Mouse (Mus musculus): Measurements from ENCODE around the gene Cand2. TPM values are rescaled to one million over a fixed set of nuclear protein-coding genes. Genes with fewer than 3 reads are reported as not detected.

Gene Cand2
- polyA plus RNA-seq, 1 experiment from 2014 or later, result 42.0 TPM

- Histone ChIP-seq H3K9ac (ENCODE audit: low read length) (peak within 1 kb of the TSS; percentile 76), H3K27me3 (ENCODE audit: control insufficient read depth, insufficient read depth, low read length) (no peaks in the 10 kb centered on the region), H3K4me1 (ENCODE audit: control insufficient read depth, insufficient read depth, low read length) (peaks cover 29% of the 10 kb centered on the region), H3K4me2 (ENCODE audit: low read depth, low read length) (peak within 1 kb of the TSS; percentile 77), H3K27ac (ENCODE audit: low read length) (peak within 1 kb of the TSS; percentile 89), H3K9me3 (replicated peaks; ENCODE audit: control insufficient read depth, low read length) (no peaks in the 10 kb centered on the region), H3K4me3 (ENCODE audit: low read length) (peak within 1 kb of the TSS; percentile 73), H3K36me3 (ENCODE audit: control insufficient read depth, insufficient read depth) (0 out of 2 replicates have a peak, but pooled peaks cover 2% of the 10 kb centered on the region)
- under 1% methylated on average over 51 of the region's 51 CpGs for WGBS
- peak; percentile 97 for ATAC-seq (replicated peaks; ENCODE audit: extremely low read depth, insufficient read depth, low FRiP score)
These were observed 78.9 kb downstream of the Cand2 start, which contains the start of the genes Mbd4 and Ift122 for GRCm38 (mm10) chr6:115853091-115853813. Gene Mbd4 (minus strand): TSS chr6:115853371. Gene Ift122 (plus strand): TSS chr6:115853470.

GRCm38 (mm10) chr6:115853985-115854384, 79.6 kb downstream of the Cand2 start:
- H3K4me1 ChIP-seq (ENCODE audit: control insufficient read depth, insufficient read depth, low read length), result peaks cover 27% of the 10 kb centered on the region
- no peaks in the 10 kb centered on the region for H3K9me3 ChIP-seq (replicated peaks; ENCODE audit: control insufficient read depth, low read length)
- no peak for ATAC-seq (replicated peaks; ENCODE audit: extremely low read depth, insufficient read depth, low FRiP score)
- peak overlapping the region; percentile 86 for H3K27ac ChIP-seq (ENCODE audit: low read length)
- no peaks in the 10 kb centered on the region for H3K27me3 ChIP-seq (ENCODE audit: control insufficient read depth, insufficient read depth, low read length)
- H3K4me2 ChIP-seq (ENCODE audit: low read depth, low read length), result peak overlapping the region; percentile 69
- H3K4me3 ChIP-seq (ENCODE audit: low read length), result peak overlapping the region; percentile 73
- H3K36me3 ChIP-seq (ENCODE audit: control insufficient read depth, insufficient read depth), result no peaks in the 10 kb centered on the region
- peak overlapping the region; percentile 70 for H3K9ac ChIP-seq (ENCODE audit: low read length)
- 42% methylated on average over 7 of the region's 7 CpGs for WGBS

- no peak overlapping the region for H3K9ac ChIP-seq (ENCODE audit: low read length)
- H3K27ac ChIP-seq (ENCODE audit: low read length), result no peak overlapping the region
- H3K27me3 ChIP-seq (ENCODE audit: control insufficient read depth, insufficient read depth, low read length), result no peaks in the 10 kb centered on the region
- peaks cover 30% of the 10 kb centered on the region for H3K4me1 ChIP-seq (ENCODE audit: control insufficient read depth, insufficient read depth, low read length)
- 64% methylated on average over 2 of the region's 2 CpGs for WGBS
- no peak for ATAC-seq (replicated peaks; ENCODE audit: extremely low read depth, insufficient read depth, low FRiP score)
- no peak overlapping the region for H3K4me2 ChIP-seq (ENCODE audit: low read depth, low read length)
- no peaks in the 10 kb centered on the region for H3K36me3 ChIP-seq (ENCODE audit: control insufficient read depth, insufficient read depth)
- no peak overlapping the region for H3K4me3 ChIP-seq (ENCODE audit: low read length)
- no peaks in the 10 kb centered on the region for H3K9me3 ChIP-seq (replicated peaks; ENCODE audit: control insufficient read depth, low read length)
These were observed 80.1 kb downstream of the Cand2 start for GRCm38 (mm10) chr6:115854432-115854831.

Small RNA genes lying within 50 kb of the gene (microRNA-seq; reads per million reads assigned to microRNA genes)
- gene Mir7660, result 0.98 reads per million

Other genes with a start within 250 kb of the Cand2 start
- 17.6 and 19.0 TPM in 2 replicates for gene Tsen2, start 229.9 kb upstream of the Cand2 start, polyA plus RNA-seq (2015; fragmentation: Nextera tagmentation; extraction: Ambion mirVana)
- 0.17 and 0.54 TPM in 2 replicates for gene Mkrn2os, start 182.0 kb upstream of the Cand2 start, polyA plus RNA-seq (2015; fragmentation: Nextera tagmentation; extraction: Ambion mirVana)
- 26.2 and 26.7 TPM in 2 replicates for gene Mkrn2, start 172.6 kb upstream of the Cand2 start, polyA plus RNA-seq (2015; fragmentation: Nextera tagmentation; extraction: Ambion mirVana)
- gene Raf1, start 97.9 kb upstream of the Cand2 start, polyA plus RNA-seq (2015; fragmentation: Nextera tagmentation; extraction: Ambion mirVana), result 103 and 104 TPM in 2 replicates
- gene Tmem40, start 12.1 kb upstream of the Cand2 start, polyA plus RNA-seq (2015; fragmentation: Nextera tagmentation; extraction: Ambion mirVana), result 1.1 and 1.3 TPM in 2 replicates
- gene Rpl32, start 34.2 kb downstream of the Cand2 start, polyA plus RNA-seq (2015; fragmentation: Nextera tagmentation; extraction: Ambion mirVana), result 1,011 and 1,085 TPM in 2 replicates
- 0.51 and 0.59 TPM in 2 replicates for gene Efcab12, start 63.9 kb downstream of the Cand2 start, polyA plus RNA-seq (2015; fragmentation: Nextera tagmentation; extraction: Ambion mirVana)
- gene Mbd4, start 78.8 kb downstream of the Cand2 start, polyA plus RNA-seq (2015; fragmentation: Nextera tagmentation; extraction: Ambion mirVana), result 10.2 and 12.5 TPM in 2 replicates
- 21.4 and 23.0 TPM in 2 replicates for gene Ift122, start 78.9 kb downstream of the Cand2 start, polyA plus RNA-seq (2015; fragmentation: Nextera tagmentation; extraction: Ambion mirVana)
- gene Rho, start 157.2 kb downstream of the Cand2 start, polyA plus RNA-seq (2015; fragmentation: Nextera tagmentation; extraction: Ambion mirVana), result 0.16 TPM in 1 of 2 replicates, not detected in the other
- not detected in 2 replicates for gene H1foo, start 170.4 kb downstream of the Cand2 start, polyA plus RNA-seq (2015; fragmentation: Nextera tagmentation; extraction: Ambion mirVana)
- gene Plxnd1, start 220.5 kb downstream of the Cand2 start, polyA plus RNA-seq (2015; fragmentation: Nextera tagmentation; extraction: Ambion mirVana), result 46.0 and 49.6 TPM in 2 replicates